Mouse (Mus musculus): ENCODE data around the gene Rplp0.

DNA sequence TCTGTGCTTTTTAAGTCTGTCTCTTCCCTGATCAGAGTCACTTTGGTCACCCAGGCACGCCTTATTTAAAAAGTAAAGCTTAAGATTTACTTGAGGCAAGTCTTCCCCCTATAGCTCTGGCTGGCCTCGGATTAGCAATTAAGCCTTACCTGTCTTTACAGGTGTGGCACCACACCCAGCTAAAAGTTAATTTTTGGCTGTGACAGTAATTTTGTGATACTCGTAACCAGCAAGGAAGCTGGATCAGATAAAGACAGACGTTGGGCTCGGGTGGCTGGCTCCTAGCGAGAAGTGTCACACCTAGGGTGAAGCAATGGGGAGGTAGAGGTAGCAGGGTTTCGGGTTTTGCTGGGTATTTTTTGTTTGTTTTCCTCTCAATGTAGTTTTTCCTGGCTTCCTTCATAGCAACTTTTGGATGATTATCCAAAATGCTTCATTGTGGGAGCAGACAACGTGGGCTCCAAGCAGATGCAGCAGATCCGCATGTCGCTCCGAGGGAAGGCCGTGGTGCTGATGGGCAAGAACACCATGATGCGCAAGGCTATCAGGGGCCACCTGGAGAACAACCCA, 1.2 kb downstream of the Rplp0 start:
- TF ChIP-seq CHD2 (IDR thresholded peaks at IDR 0.05; ENCODE audit: low read depth, low read length) (no peak), MAFK (IDR thresholded peaks at IDR 0.05; ENCODE audit: insufficient read depth, low read depth, low read length) (no peak)
